Mouse (Mus musculus): ENCODE measurements around the gene Aldh3b3.

- no peak for TF ChIP-seq POLR2A (IDR thresholded peaks at IDR 0.05; ENCODE audit: low read depth, low read length)
- no peak for TF ChIP-seq CTCF (conservative IDR thresholded peaks at IDR 0.05 in 1 of 2, IDR thresholded peaks at IDR 0.05 in 1 of 2; ENCODE audit: low read depth in 2 of 2, low read length in 2 of 2)
- no peak for TF ChIP-seq EP300 (IDR thresholded peaks at IDR 0.05; ENCODE audit: low read length)
- no peak for TF ChIP-seq HCFC1 (IDR thresholded peaks at IDR 0.05; ENCODE audit: low read depth, low read length)
- no peak for TF ChIP-seq CHD2 (IDR thresholded peaks at IDR 0.05; ENCODE audit: low read length)
- no peak for TF ChIP-seq NRF1 (IDR thresholded peaks at IDR 0.05; ENCODE audit: low read depth, low read length)
- no peak for TF ChIP-seq MXI1 (IDR thresholded peaks at IDR 0.05; ENCODE audit: low read depth, low read length)
- no peak for TF ChIP-seq SIN3A (IDR thresholded peaks at IDR 0.05; ENCODE audit: low read length)
- TF ChIP-seq ZMIZ1 (IDR thresholded peaks at IDR 0.05; ENCODE audit: low read depth, low read length), result no peak
These were observed 38.3 kb downstream of the Aldh3b3 start for GRCm38 (mm10) chr19:3996747-3997146.
